Mouse (Mus musculus) limb, embryonic 11.5 days (tissue): ENCODE results near the gene Cyb561. TPM values are rescaled to one million over a fixed set of nuclear protein-coding genes. Genes with fewer than 3 reads are reported as not detected.

Experiments
- ATAC-seq: fragments of 200-750 bp; cut with Nextera tagmentation; 2 replicates; pipeline ENCODE4 v1.8.0; 2017; ENCODE audit warnings: low read depth; ENCODE audit not compliant: insufficient number of reproducible peaks, low FRiP score, low TSS enrichment
- DNase-seq: peaks from one replicate; pipeline ENCODE4 v3.0.0-alpha.2; 2015; ENCODE audit warnings: low spot score
- H3K27ac ChIP-seq: fragments of 300-500 bp; sonication (generic); replicated peaks from 2 replicates; pipeline ENCODE4 v1.5.1; 2014; ENCODE audit warnings: low read depth, mild to moderate bottlenecking, low read length
- H3K27me3 ChIP-seq: fragments of 300-500 bp; sonication (generic); 2 replicates; pipeline ENCODE4 v1.6.1; 2014; ENCODE audit warnings: mild to moderate bottlenecking, low read length, mixed read lengths; ENCODE audit not compliant: control insufficient read depth, insufficient read depth
- H3K36me3 ChIP-seq: fragments of 300-500 bp; sonication (generic); 2 replicates; pipeline ENCODE4 v1.6.1; 2014; ENCODE audit warnings: mild to moderate bottlenecking, low read length, moderate library complexity, mixed read lengths; ENCODE audit not compliant: control insufficient read depth, insufficient read depth
- H3K4me1 ChIP-seq: fragments of 300-500 bp; sonication (generic); 2 replicates; pipeline ENCODE4 v1.6.1; 2014; ENCODE audit warnings: low read length, mixed read lengths; ENCODE audit not compliant: control insufficient read depth, insufficient read depth
- H3K4me2 ChIP-seq: fragments of 300-500 bp; sonication (generic); 2 replicates; pipeline ENCODE4 v1.6.1; 2014; ENCODE audit warnings: low read depth, mild to moderate bottlenecking, moderate library complexity; ENCODE audit not compliant: severe bottlenecking
- H3K4me3 ChIP-seq: fragments of 300-500 bp; sonication (generic); 2 replicates; pipeline ENCODE4 v1.5.1; 2014; ENCODE audit warnings: low read depth, low read length
- H3K9ac ChIP-seq: fragments of 300-500 bp; sonication (generic); 2 replicates; pipeline ENCODE4 v1.6.1; 2014; ENCODE audit warnings: mild to moderate bottlenecking, low read length
- H3K9me3 ChIP-seq: fragments of 300-500 bp; sonication (generic); 2 replicates; pipeline ENCODE4 v1.6.1; 2016; ENCODE audit warnings: low read length; ENCODE audit not compliant: control insufficient read depth
- WGBS: fragments of 180-500 bp; shearing (Covaris S2); extraction: QIAGEN DNeasy Blood & Tissue Kit; methylation state at CpG from one replicate; pipeline ENCODE4 v1.1.7; 2014; 5-methylcytosine and 5-hydroxymethylcytosine counted together
- polyA plus RNA-seq: library from polyadenylated mRNA; unstranded; fragments of >200 nt; fragmentation: Nextera tagmentation; extraction: Ambion mirVana; gene quantifications from 2 replicates; pipeline ENCODE4 v1.2.1, GENCODE M21; 2014

The Cyb561 gene
- polyA plus RNA-seq, 1 experiment from 2014 or later = 8.7 TPM

DNA sequence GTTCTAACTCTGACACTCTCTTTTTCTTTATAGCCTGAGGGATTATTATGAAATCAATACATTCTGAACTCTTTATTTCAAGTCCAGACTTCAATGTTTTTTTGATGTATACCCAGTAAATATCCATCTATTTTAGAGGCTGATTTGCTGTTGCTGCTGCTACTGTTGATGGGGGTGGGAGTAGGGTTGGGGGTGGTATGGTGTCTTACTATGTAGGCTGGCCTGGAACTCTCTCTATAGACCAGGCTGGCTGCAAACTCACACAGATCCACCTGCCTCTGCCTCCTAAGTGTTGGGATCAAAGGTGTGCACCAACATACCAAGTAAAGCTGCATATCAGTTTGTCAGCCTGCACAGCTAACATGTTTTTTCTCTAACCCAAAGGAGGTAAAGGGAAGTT, 42.0 kb downstream of the Cyb561 start:
- H3K4me3 ChIP-seq = no peak overlapping the region
- DNase-seq = no peak

DNA sequence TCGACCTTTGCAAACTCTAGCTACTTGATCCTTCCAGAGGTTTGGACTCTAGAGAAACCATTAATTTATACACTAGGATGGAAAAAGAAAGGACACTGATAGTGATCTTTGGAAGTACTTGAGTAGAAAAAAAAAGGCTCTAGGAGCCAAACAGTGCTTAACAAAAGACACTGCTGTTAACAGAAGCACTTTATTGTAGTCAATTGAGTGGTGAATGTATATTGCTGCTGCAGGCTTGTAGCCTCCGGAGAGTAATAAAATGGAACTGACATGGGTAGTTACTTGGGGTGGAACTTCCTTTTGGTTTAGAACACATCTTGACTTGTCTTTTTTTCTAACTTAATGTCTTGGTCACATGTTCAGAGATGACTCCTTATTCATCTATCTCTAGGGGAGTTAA, 43.5 kb downstream of the Cyb561 start:
- H3K4me1 ChIP-seq = no peaks in the 10 kb centered on the region
- DNase-seq (no peak), ATAC-seq (no peak)
- H3K9me3 ChIP-seq = no peaks in the 10 kb centered on the region
- no peak overlapping the region for H3K4me3 ChIP-seq
- no peak overlapping the region for H3K9ac ChIP-seq
- H3K36me3 ChIP-seq = no peaks in the 10 kb centered on the region
- H3K27me3 ChIP-seq = no peaks in the 10 kb centered on the region
- no peak overlapping the region for H3K4me2 ChIP-seq
- WGBS = 67% methylated on average over 2 of the region's 2 CpGs
- no peak overlapping the region for H3K27ac ChIP-seq

More for the DNA sequence above, 42.0 kb downstream of the Cyb561 start:
- Histone ChIP-seq H3K9ac (no peak overlapping the region), H3K27me3 (no peaks in the 10 kb centered on the region), H3K27ac (no peak overlapping the region), H3K4me1 (no peaks in the 10 kb centered on the region), H3K36me3 (no peaks in the 10 kb centered on the region), H3K9me3 (no peaks in the 10 kb centered on the region), H3K4me2 (no peak overlapping the region)
- ATAC-seq = no peak

DNA sequence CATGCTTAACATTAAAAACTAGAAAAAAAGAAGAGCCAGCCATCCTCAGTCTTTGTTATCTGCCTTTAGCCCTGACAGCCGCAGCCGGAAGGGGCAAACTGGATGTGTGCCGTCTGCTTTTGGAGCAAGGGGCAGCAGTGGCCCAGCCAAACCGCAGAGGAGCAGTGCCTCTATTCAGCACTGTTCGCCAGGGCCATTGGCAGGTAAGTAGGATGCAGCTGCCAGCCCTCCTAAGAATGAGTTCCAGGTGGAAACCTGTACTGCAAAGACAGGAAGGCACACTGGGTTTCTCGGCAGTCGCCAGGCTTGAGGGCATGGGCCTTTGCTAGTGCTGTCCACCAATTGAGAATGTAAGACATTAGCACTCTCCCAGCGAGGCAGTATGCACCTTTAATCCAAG, 44.2 kb downstream of the Cyb561 start:
- no peak overlapping the region for H3K4me2 ChIP-seq
- H3K4me3 ChIP-seq = no peak overlapping the region
- H3K9me3 ChIP-seq = no peaks in the 10 kb centered on the region
- H3K27ac ChIP-seq = no peak overlapping the region
- WGBS = 83% methylated on average over 8 of the region's 8 CpGs
- H3K4me1 ChIP-seq = no peaks in the 10 kb centered on the region
- H3K9ac ChIP-seq = no peak overlapping the region
- no peaks in the 10 kb centered on the region for H3K27me3 ChIP-seq
- H3K36me3 ChIP-seq = no peaks in the 10 kb centered on the region
- DNase-seq (no peak), ATAC-seq (no peak)

DNA sequence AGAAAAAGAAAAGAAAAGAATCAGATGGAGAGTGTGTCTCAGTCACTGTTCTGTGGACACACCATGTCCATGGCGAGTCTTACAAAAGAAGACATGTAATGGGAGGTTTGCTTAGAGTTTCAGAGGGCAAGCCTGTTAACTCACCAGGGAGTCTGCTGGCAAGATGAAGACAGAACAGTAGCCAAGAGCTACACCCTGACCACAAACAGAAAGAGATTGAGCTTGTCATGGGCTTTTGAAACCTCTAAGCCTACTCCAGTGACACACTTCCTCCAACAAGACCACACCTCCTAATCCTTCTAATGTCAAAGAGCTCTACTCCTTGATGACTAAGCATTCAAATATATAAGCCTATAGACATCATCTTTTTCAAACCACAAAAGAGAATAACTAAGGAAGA, 45.8 kb downstream of the Cyb561 start:
- DNase-seq = no peak
- Histone ChIP-seq H3K4me1 (no peaks in the 10 kb centered on the region), H3K9ac (no peak overlapping the region), H3K36me3 (no peaks in the 10 kb centered on the region), H3K27me3 (no peaks in the 10 kb centered on the region), H3K4me3 (no peak overlapping the region), H3K27ac (no peak overlapping the region), H3K9me3 (no peaks in the 10 kb centered on the region), H3K4me2 (no peak overlapping the region)
- WGBS = 78% methylated on average over 1 of the region's 1 CpGs
- no peak for ATAC-seq

DNA sequence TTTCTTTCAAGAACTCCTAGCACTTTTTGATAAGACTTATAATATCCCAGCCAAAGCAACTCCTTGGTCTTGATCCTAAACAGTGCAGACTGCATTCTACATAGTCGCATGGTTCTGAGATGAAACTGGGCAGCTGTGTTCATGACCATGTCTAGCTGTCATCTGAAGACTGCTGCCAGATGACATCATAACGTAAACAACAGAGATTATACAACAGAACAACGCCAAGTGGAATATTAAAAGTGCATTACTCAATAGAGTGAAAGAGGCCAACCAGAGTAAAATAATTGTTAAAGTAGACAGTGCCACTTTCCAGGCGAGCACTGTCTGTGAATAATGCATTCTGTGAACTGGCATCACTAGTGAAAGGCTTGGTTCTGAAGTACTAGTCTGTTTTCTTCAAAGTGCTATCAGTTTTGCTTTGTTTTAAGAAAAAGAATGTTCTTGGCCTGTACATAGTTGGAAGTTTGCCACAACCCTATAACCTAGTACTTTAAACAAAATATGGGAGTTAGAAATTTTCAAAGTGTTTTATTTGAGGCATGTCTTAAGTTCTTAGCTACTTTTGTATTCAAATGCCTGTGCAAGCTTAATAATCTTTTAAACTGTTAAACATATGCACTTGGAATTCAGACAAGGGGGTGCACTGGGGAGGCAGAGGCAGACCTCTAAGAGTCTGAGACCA, 47.5 kb downstream of the Cyb561 start:
- no peak for ATAC-seq
- 83% methylated on average over 4 of the region's 4 CpGs for WGBS
- no peak overlapping the region for H3K27ac ChIP-seq
- no peaks in the 10 kb centered on the region for H3K36me3 ChIP-seq
- H3K9me3 ChIP-seq = no peaks in the 10 kb centered on the region
- H3K27me3 ChIP-seq = no peaks in the 10 kb centered on the region
- no peak overlapping the region for H3K4me2 ChIP-seq
- DNase-seq = no peak
- H3K9ac ChIP-seq = no peak overlapping the region
- H3K4me3 ChIP-seq = no peak overlapping the region
- no peaks in the 10 kb centered on the region for H3K4me1 ChIP-seq

DNA sequence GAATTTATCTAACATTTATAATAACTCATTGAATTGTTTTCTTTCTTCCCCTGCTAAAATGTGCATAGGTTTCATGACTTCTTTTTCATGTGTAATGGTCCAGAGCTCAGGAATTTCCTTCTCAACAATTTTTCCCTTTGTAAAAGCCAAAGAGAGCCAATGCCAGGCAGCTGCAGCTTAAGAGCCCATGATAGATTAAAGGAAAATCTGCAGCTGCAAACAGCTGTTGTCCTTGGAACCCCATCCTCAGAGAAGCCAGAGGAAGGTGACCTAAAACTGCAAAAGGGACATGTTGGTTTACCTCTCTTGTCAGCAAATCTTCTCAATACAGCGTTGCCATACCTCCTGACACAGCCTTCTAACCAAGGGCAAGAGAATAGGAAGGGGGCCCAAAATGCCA, 50.2 kb downstream of the Cyb561 start:
- ATAC-seq (no peak), DNase-seq (no peak)
- Histone ChIP-seq H3K36me3 (no peaks in the 10 kb centered on the region), H3K4me1 (no peaks in the 10 kb centered on the region), H3K9me3 (no peaks in the 10 kb centered on the region), H3K27ac (no peak overlapping the region), H3K4me2 (no peak overlapping the region), H3K4me3 (no peak overlapping the region), H3K27me3 (no peaks in the 10 kb centered on the region), H3K9ac (no peak overlapping the region)
- WGBS = 78% methylated on average over 1 of the region's 1 CpGs

DNA sequence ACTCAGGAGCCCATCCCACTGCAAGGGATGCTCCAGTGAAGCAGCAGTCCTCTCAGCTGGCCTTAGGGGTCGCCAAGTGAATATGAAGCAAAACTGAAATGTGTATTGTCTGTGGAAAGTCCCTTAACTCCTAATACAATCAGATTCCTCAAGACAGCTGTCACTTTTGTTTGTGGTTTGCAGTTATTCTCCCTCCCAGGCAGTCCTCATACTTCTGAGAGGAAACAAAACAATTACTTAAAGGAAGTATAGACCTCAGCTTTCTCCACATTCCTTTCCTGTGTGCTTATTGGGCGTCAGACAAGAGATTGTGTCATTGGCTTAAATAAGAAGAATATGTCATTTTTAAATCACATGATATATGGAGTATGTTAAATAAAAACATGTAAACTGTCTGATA, 51.6 kb downstream of the Cyb561 start:
- no peak for ATAC-seq
- Histone ChIP-seq H3K36me3 (no peaks in the 10 kb centered on the region), H3K9ac (no peak overlapping the region), H3K4me3 (no peak overlapping the region), H3K27me3 (no peaks in the 10 kb centered on the region), H3K9me3 (no peaks in the 10 kb centered on the region), H3K4me2 (no peak overlapping the region), H3K27ac (no peak overlapping the region), H3K4me1 (no peaks in the 10 kb centered on the region)
- DNase-seq = no peak
- 82% methylated on average over 2 of the region's 2 CpGs for WGBS

DNA sequence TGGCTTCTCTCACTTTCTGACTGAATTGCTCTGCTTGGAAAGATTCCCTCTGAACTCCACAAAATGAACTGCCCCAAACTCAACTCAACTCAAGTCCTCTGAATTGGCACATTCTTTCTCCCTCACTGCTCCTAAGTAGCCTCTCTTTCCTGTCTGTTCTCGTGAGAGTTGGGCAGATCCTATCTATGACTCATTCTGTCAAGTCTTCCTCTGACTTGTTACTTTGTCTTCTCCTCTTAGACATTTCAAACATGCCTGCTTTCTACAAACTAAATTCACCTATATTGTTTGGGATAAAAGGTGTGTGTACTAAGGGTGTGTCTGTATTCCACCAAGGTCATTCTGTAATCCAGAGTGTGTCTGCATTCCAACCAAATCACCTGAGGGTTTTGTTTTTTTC, 54.0 kb downstream of the Cyb561 start:
- Histone ChIP-seq H3K9me3 (no peaks in the 10 kb centered on the region), H3K4me3 (no peak overlapping the region), H3K9ac (no peak overlapping the region), H3K4me1 (no peaks in the 10 kb centered on the region), H3K4me2 (no peak overlapping the region), H3K36me3 (no peaks in the 10 kb centered on the region), H3K27me3 (no peaks in the 10 kb centered on the region), H3K27ac (no peak overlapping the region)
- WGBS = 68% methylated on average over 1 of the region's 1 CpGs
- ATAC-seq (no peak), DNase-seq (no peak)

DNA sequence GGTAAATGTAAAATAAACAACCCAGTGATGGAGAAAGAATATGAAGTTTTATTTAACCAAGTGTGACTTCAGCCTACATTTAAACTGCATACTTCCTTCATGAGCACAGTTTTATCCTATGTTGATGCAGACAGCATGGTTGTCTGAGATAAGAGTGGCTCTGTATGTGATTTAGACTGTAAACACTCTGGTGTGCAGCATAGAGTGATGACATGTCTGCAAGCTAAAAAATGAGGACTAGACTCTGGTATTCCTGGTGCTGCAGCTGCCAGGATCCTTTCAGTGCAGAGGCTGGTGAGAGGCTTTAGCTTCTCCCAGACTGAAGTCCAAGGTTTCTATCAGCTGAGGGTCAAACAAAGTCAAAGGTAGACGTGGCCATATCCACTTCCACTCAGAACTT, 65.9 kb downstream of the Cyb561 start:
- DNase-seq (no peak), ATAC-seq (no peak)
- H3K4me2 ChIP-seq = no peak overlapping the region
- no peaks in the 10 kb centered on the region for H3K9me3 ChIP-seq
- no peak overlapping the region for H3K4me3 ChIP-seq
- no peaks in the 10 kb centered on the region for H3K36me3 ChIP-seq
- H3K27ac ChIP-seq = no peak overlapping the region
- H3K4me1 ChIP-seq = no peaks in the 10 kb centered on the region
- WGBS = 76% methylated on average over 1 of the region's 1 CpGs
- no peaks in the 10 kb centered on the region for H3K27me3 ChIP-seq
- H3K9ac ChIP-seq = no peak overlapping the region
